Mouse (Mus musculus): ENCODE results near the gene Gm8247.
"Not testable (repeated sequence)": the region's sequence is repeated elsewhere in the genome, so short reads cannot be mapped to it uniquely, and the experiment has no call there.

Gm8247 gene

GRCm38 (mm10) chr14:44582853-44583252 lies at the start of gene Gm8247:
Gene Gm8247 (plus strand): TSS chr14:44583153.
- not testable (repeated sequence) for DNase-seq

- not testable (repeated sequence) for DNase-seq
These were observed 35.0 kb upstream of the Gm8247 start for GRCm38 (mm10) chr14:44547961-44548360.

- DNase-seq = not testable (repeated sequence)
These were observed 8.8 kb downstream of the Gm8247 start for GRCm38 (mm10) chr14:44591765-44592164.

GRCm38 (mm10) chr14:44627737-44628136 lies 44.8 kb downstream of the Gm8247 start, which contains the start of gene Gm5624:
Gene Gm5624 (minus strand): TSS chr14:44627938.
- DNase-seq = not testable (repeated sequence)

Data from cerebellum, adult 11-12 months (tissue).